In the genomic region with DNA sequence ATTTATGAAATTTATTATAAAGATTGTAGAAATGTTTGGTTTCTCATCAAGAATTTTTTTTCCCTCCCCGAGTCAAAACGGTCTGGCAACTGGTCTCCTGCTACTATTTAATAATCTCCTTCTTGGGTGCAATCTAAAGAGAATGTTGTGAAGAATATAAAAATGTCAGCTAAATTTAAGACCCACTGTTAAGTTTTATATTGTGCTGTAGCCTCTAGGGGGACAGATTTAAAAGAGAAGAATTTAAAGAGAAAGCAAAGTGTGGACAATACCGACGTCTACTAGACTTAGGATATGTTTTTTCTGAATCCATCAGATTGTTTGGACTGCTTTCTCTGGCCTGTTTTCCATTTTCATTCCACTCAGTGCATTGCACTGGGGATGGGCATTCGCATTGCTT, we compare ENCODE assay signal across 25 mouse cellular contexts.
DNase-seq lines count a peak whose midpoint lies in the region; ATAC-seq and TF ChIP-seq lines count a peak whose summit lies in the region.
"Had no signal": no experiment of that assay in that cellular context is flagged by ENCODE, and none has a peak within 500 bp of the region (broad histone marks: within the 10 kb centered on the region; RNA-seq: fewer than 3 reads in every experiment).

No protein-coding gene starts in this region.

- no peak overlapping the region for H3K9ac ChIP-seq in forebrain, postnatal 0 days
- no peak overlapping the region for H3K9ac ChIP-seq in forebrain, embryonic 13.5 days
- H3K9ac ChIP-seq in kidney, embryonic 15.5 days, result no peak overlapping the region
- no peak overlapping the region for H3K9ac ChIP-seq in kidney, embryonic 16.5 days (replicated peaks; ENCODE audit: low read length)
- no peak overlapping the region for H3K9ac ChIP-seq in CH12.LX (ENCODE audit: insufficient read depth, low read depth)
- H3K9ac ChIP-seq: embryonic facial prominence, embryonic 13.5 days; embryonic facial prominence, embryonic 15.5 days; forebrain, embryonic 12.5 days; forebrain, embryonic 15.5 days had no signal

- DNase-seq in forebrain, postnatal 0 days, result no peak
- no peak for DNase-seq in kidney, postnatal 10 days
- DNase-seq in kidney, postnatal 4 days, result peak; percentile 3 to 10
- DNase-seq in CH12.LX (ENCODE audit: extremely low read depth), result no peak
- DNase-seq: adrenal gland, adult 2 months; adrenal gland, postnatal 10 days; adrenal gland, postnatal 25 days; B cell, adult 2 months; cerebellum, adult 11 months; cerebellum, adult 18-20 months; cerebellum, adult 8-10 months; cerebellum, adult 9-11 months; cerebellum, postnatal 14 days; cerebellum, postnatal 36 days; embryo, embryonic 11 days had no signal

- TF ChIP-seq EP300 in CH12.LX (IDR thresholded peaks at IDR 0.05; ENCODE audit: low read length), result no peak

- H3K36me3 ChIP-seq in forebrain, postnatal 0 days (ENCODE audit: insufficient read depth), result no peaks in the 10 kb centered on the region
- H3K36me3 ChIP-seq in forebrain, embryonic 13.5 days (ENCODE audit: poor library complexity, severe bottlenecking), result no peaks in the 10 kb centered on the region
- H3K36me3 ChIP-seq in kidney, embryonic 15.5 days, result no peaks in the 10 kb centered on the region
- H3K36me3 ChIP-seq in kidney, embryonic 16.5 days (ENCODE audit: insufficient read depth, low read length), result no peaks in the 10 kb centered on the region
- H3K36me3 ChIP-seq in CH12.LX (replicated peaks in 1 of 2; ENCODE audit: control insufficient read depth in 1 of 2, insufficient read depth in 1 of 2, low read length in 1 of 2), result no peaks in the 10 kb centered on the region
- H3K36me3 ChIP-seq: embryonic facial prominence, embryonic 13.5 days; embryonic facial prominence, embryonic 15.5 days; forebrain, embryonic 10.5 days; forebrain, embryonic 12.5 days; forebrain, embryonic 15.5 days had no signal

- 67% methylated on average over 5 of the region's 5 CpGs for WGBS in forebrain, postnatal 0 days
- 69% methylated on average over 5 of the region's 5 CpGs for WGBS in forebrain, embryonic 13.5 days
- WGBS in kidney, embryonic 15.5 days, result 25% methylated on average over 5 of the region's 5 CpGs
- 25% methylated on average over 5 of the region's 5 CpGs for WGBS in kidney, embryonic 16.5 days

- H3K79me2 ChIP-seq in CH12.LX (replicated peaks; ENCODE audit: control insufficient read depth, extremely low read depth, insufficient read depth, poor library complexity, severe bottlenecking), result no peaks in the 10 kb centered on the region

- no peak overlapping the region for H3K27ac ChIP-seq in forebrain, postnatal 0 days (ENCODE audit: low read depth, low read length)
- no peak overlapping the region for H3K27ac ChIP-seq in forebrain, embryonic 13.5 days
- peak overlapping the region; percentile 10; the same call in 1 of the 2 replicates for H3K27ac ChIP-seq in kidney, embryonic 15.5 days
- H3K27ac ChIP-seq in kidney, embryonic 16.5 days (ENCODE audit: low read length), result no peak overlapping the region
- no peak overlapping the region for H3K27ac ChIP-seq in CH12.LX (ENCODE audit: insufficient read depth, low read depth)
- H3K27ac ChIP-seq: embryonic facial prominence, embryonic 13.5 days; embryonic facial prominence, embryonic 15.5 days; forebrain, embryonic 10.5 days; forebrain, embryonic 12.5 days; forebrain, embryonic 15.5 days had no signal

- no peak for TF ChIP-seq POLR2A in CH12.LX (IDR thresholded peaks at IDR 0.05; ENCODE audit: low read depth, low read length)

- in situ Hi-C loops in CH12.LX (cut with MboI; ENCODE audit: low pct_ligation_motif_present, low pct_unique_long_range_greater_than_20kb, low sequenced_read_pairs), result no loop called here

- H3K27me3 ChIP-seq in forebrain, postnatal 0 days (ENCODE audit: insufficient read depth, low read length), result no peaks in the 10 kb centered on the region
- H3K27me3 ChIP-seq in forebrain, embryonic 13.5 days, result no peaks in the 10 kb centered on the region
- no peaks in the 10 kb centered on the region for H3K27me3 ChIP-seq in kidney, embryonic 15.5 days
- no peaks in the 10 kb centered on the region for H3K27me3 ChIP-seq in kidney, embryonic 16.5 days (ENCODE audit: insufficient read depth, low read length)
- no peaks in the 10 kb centered on the region for H3K27me3 ChIP-seq in CH12.LX (replicated peaks)
- H3K27me3 ChIP-seq: embryonic facial prominence, embryonic 13.5 days; embryonic facial prominence, embryonic 15.5 days; forebrain, embryonic 12.5 days; forebrain, embryonic 15.5 days had no signal

- H3K4me3 ChIP-seq in forebrain, postnatal 0 days (ENCODE audit: low read depth, low read length), result no peak overlapping the region
- no peak overlapping the region for H3K4me3 ChIP-seq in forebrain, embryonic 13.5 days
- no peak overlapping the region for H3K4me3 ChIP-seq in kidney, embryonic 15.5 days (replicated peaks)
- no peak overlapping the region for H3K4me3 ChIP-seq in kidney, embryonic 16.5 days (ENCODE audit: low read length)
- no peak overlapping the region for H3K4me3 ChIP-seq in CH12.LX (replicated peaks in 1 of 3; ENCODE audit: low read depth in 2 of 3, low read length in 2 of 3, poor library complexity in 1 of 3)
- H3K4me3 ChIP-seq: embryonic facial prominence, embryonic 13.5 days; embryonic facial prominence, embryonic 15.5 days; erythroblast, embryonic 14.5 days; forebrain, embryonic 10.5 days; forebrain, embryonic 12.5 days; forebrain, embryonic 15.5 days had no signal

- no peaks in the 10 kb centered on the region for H3K4me1 ChIP-seq in forebrain, postnatal 0 days (ENCODE audit: insufficient read depth)
- 0 out of 2 replicates have a peak, but pooled peaks cover 5% of the 10 kb centered on the region for H3K4me1 ChIP-seq in forebrain, embryonic 13.5 days
- 0 out of 2 replicates have a peak, but pooled peaks cover 3% of the 10 kb centered on the region for H3K4me1 ChIP-seq in kidney, embryonic 15.5 days
- H3K4me1 ChIP-seq in kidney, embryonic 16.5 days (ENCODE audit: insufficient read depth, low read length), result 0 out of 2 replicates have a peak, but pooled peaks cover 4% of the 10 kb centered on the region
- H3K4me1 ChIP-seq in CH12.LX (ENCODE audit: control insufficient read depth in 1 of 2, insufficient read depth in 2 of 2), result no peaks in the 10 kb centered on the region
- H3K4me1 ChIP-seq: embryonic facial prominence, embryonic 13.5 days; embryonic facial prominence, embryonic 15.5 days had no signal

- H3K9me3 ChIP-seq in forebrain, postnatal 0 days (ENCODE audit: low read length), result no peaks in the 10 kb centered on the region
- H3K9me3 ChIP-seq in forebrain, embryonic 13.5 days (replicated peaks), result no peaks in the 10 kb centered on the region
- no peaks in the 10 kb centered on the region for H3K9me3 ChIP-seq in kidney, embryonic 15.5 days (replicated peaks)
- no peaks in the 10 kb centered on the region for H3K9me3 ChIP-seq in kidney, embryonic 16.5 days (ENCODE audit: low read length)
- H3K9me3 ChIP-seq in CH12.LX (replicated peaks; ENCODE audit: low read length), result no peaks in the 10 kb centered on the region
- H3K9me3 ChIP-seq: embryonic facial prominence, embryonic 13.5 days; embryonic facial prominence, embryonic 15.5 days; forebrain, embryonic 10.5 days; forebrain, embryonic 12.5 days; forebrain, embryonic 15.5 days had no signal

- TF ChIP-seq CTCF in forebrain, postnatal 0 days (IDR thresholded peaks at IDR 0.05; ENCODE audit: low read depth), result no peak
- no peak for TF ChIP-seq CTCF in CH12.LX (conservative IDR thresholded peaks at IDR 0.05 in 1 of 2, IDR thresholded peaks at IDR 0.05 in 1 of 2; ENCODE audit: low read depth in 2 of 2, low read length in 2 of 2)

- no peak for TF ChIP-seq RAD21 in CH12.LX (IDR thresholded peaks at IDR 0.05; ENCODE audit: low read depth, low read length)

- dilution Hi-C loops in CH12.LX (cut with MboI; ENCODE audit: extremely low pct_ligation_motif_present, extremely low pct_unique_long_range_greater_than_20kb, low sequenced_read_pairs), result no loop called here

- peak; percentile 14; the same call in 1 of the 2 replicates for ATAC-seq in forebrain, postnatal 0 days
- no peak for ATAC-seq in forebrain, embryonic 13.5 days
- peak; percentile 40 for ATAC-seq in kidney, embryonic 15.5 days (replicated peaks; ENCODE audit: low FRiP score)
- no peak for ATAC-seq in kidney, embryonic 16.5 days (ENCODE audit: low FRiP score, low TSS enrichment)
- ATAC-seq: CD4-positive, CD25-positive, alpha-beta regulatory T cell, adult 4 months; forebrain, embryonic 15.5 days had no signal

- H3K4me2 ChIP-seq in forebrain, postnatal 0 days (ENCODE audit: low read depth), result no peak overlapping the region
- no peak overlapping the region for H3K4me2 ChIP-seq in forebrain, embryonic 13.5 days
- peak overlapping the region; percentile 27; the same call in 1 of the 2 replicates for H3K4me2 ChIP-seq in kidney, embryonic 15.5 days
- no peak overlapping the region for H3K4me2 ChIP-seq in kidney, embryonic 16.5 days (replicated peaks; ENCODE audit: low read depth, low read length)
- no peak overlapping the region for H3K4me2 ChIP-seq in CH12.LX (ENCODE audit: insufficient read depth, low read depth, poor library complexity, severe bottlenecking)
- H3K4me2 ChIP-seq: embryonic facial prominence, embryonic 13.5 days; embryonic facial prominence, embryonic 15.5 days; forebrain, embryonic 12.5 days; forebrain, embryonic 15.5 days had no signal

TF ChIP-seq in CH12.LX, 34 proteins besides CTCF, POLR2A, EP300 and RAD21:
- TF ChIP-seq SIN3A (IDR thresholded peaks at IDR 0.05; ENCODE audit: low read length), result no peak
- no peak for TF ChIP-seq ZMIZ1 (IDR thresholded peaks at IDR 0.05; ENCODE audit: low read depth, low read length)
- no peak for TF ChIP-seq SMC3 (IDR thresholded peaks at IDR 0.05; ENCODE audit: low read depth, low read length)
- TF ChIP-seq TBP (conservative IDR thresholded peaks at IDR 0.05; ENCODE audit: low read depth, low read length), result 0 out of 2 replicates have a peak, but pooled peaks have one; percentile 20

Comparison
In these comparisons a context has a peak if more than half of its experiments do, and no peak if none do; other contexts are left out.
1. ATAC-seq: peak in forebrain, postnatal 0 days (single experiment) and kidney, embryonic 15.5 days (single experiment); none in forebrain, embryonic 13.5 days (single experiment) and kidney, embryonic 16.5 days (single experiment).
2. DNase-seq: peak in kidney, postnatal 4 days (2 of 2); none in forebrain, postnatal 0 days (single experiment), kidney, postnatal 10 days (single experiment) and CH12.LX (single experiment).